Mouse (Mus musculus): Measurements from ENCODE around the gene Olfr519.
A peak's percentile ranks its signal among the peaks of the same experiment; 100 is the strongest.

Gene Olfr519

GRCm38 (mm10) chr7:108894320-108894719 is at the start of gene Olfr519:
Gene Olfr519, minus strand, starts transcription at chr7:108894420.
- DNase-seq (ENCODE audit: low spot score), result no peak

- DNase-seq (ENCODE audit: low spot score), result no peak
Measured at GRCm38 (mm10) chr7:108944002-108944401, 49.8 kb upstream of the Olfr519 start.

- no peak for DNase-seq (ENCODE audit: low spot score)
Measured at GRCm38 (mm10) chr7:108941466-108941865, 47.2 kb upstream of the Olfr519 start.

GRCm38 (mm10) chr7:108936591-108936990 is 42.4 kb upstream of the Olfr519 start:
- no peak for DNase-seq (ENCODE audit: low spot score)

GRCm38 (mm10) chr7:108935411-108935810 is 41.2 kb upstream of the Olfr519 start:
- DNase-seq (ENCODE audit: low spot score), result no peak

GRCm38 (mm10) chr7:108934836-108935235 is 40.6 kb upstream of the Olfr519 start:
- no peak for DNase-seq (ENCODE audit: low spot score)

- DNase-seq (ENCODE audit: low spot score), result peak; percentile 83
Measured at GRCm38 (mm10) chr7:108933794-108934731, 39.8 kb upstream of the Olfr519 start, which contains the start of gene Eif3f. Gene Eif3f, plus strand, starts transcription at chr7:108934417.

- no peak for DNase-seq (ENCODE audit: low spot score)
Measured at GRCm38 (mm10) chr7:108929726-108930393, 35.6 kb upstream of the Olfr519 start, which contains the start of gene Nlrp10. Gene Nlrp10, minus strand, starts transcription at chr7:108930178.

GRCm38 (mm10) chr7:108928280-108929188 is 34.3 kb upstream of the Olfr519 start:
- DNase-seq (ENCODE audit: low spot score), result no peak

- DNase-seq (ENCODE audit: low spot score), result no peak
Measured at GRCm38 (mm10) chr7:108927043-108927442, 32.8 kb upstream of the Olfr519 start.

- DNase-seq (ENCODE audit: low spot score), result no peak
Measured at GRCm38 (mm10) chr7:108903969-108904368, 9.7 kb upstream of the Olfr519 start.

GRCm38 (mm10) chr7:108884906-108885305 is 9.3 kb downstream of the Olfr519 start, which contains the start of gene Olfr518:
Gene Olfr518, minus strand, starts transcription at chr7:108885006.
- DNase-seq (ENCODE audit: low spot score), result no peak

- DNase-seq (ENCODE audit: low spot score), result no peak
Measured at GRCm38 (mm10) chr7:108872279-108872678, 21.9 kb downstream of the Olfr519 start, which contains the start of gene Olfr517. Gene Olfr517, minus strand, starts transcription at chr7:108872379.

- DNase-seq (ENCODE audit: low spot score), result no peak
Measured at GRCm38 (mm10) chr7:108850429-108850828, 43.8 kb downstream of the Olfr519 start, which contains the start of gene Olfr516. Gene Olfr516, minus strand, starts transcription at chr7:108850529.
